Mouse (Mus musculus) gastrocnemius, postnatal 10 days (tissue): Measurements from ENCODE around the gene Dand5. TPM values are rescaled to one million over a fixed set of nuclear protein-coding genes. Genes with fewer than 3 reads are reported as not detected.

Experiments used
- DNase-seq: peaks from one replicate; pipeline ENCODE4 v3.0.0; 2021; ENCODE audit warnings: mixed read lengths
- microRNA-seq, 2 experiments: library from miRNA; unstranded; fragments of <30 nt; microRNA quantifications; one replicate each; pipeline ENCODE4 v1.2.0; 2021
- total RNA-seq, 2 experiments: library from RNA; stranded (reverse); gene quantifications; 2 replicates each; pipeline ENCODE4 v1.2.3; 2021

Dand5 gene
- total RNA-seq, 2 experiments from 2014 or later: 5.8 to 7.3 TPM

GRCm38 (mm10) chr8:84770100-84770953 is 52.3 kb downstream of the Dand5 start:
- no peak for DNase-seq

GRCm38 (mm10) chr8:84769324-84769723 is 53.3 kb downstream of the Dand5 start:
- no peak for DNase-seq

GRCm38 (mm10) chr8:84768343-84769095 is 54.1 kb downstream of the Dand5 start:
- no peak for DNase-seq

GRCm38 (mm10) chr8:84767221-84767620 is 55.4 kb downstream of the Dand5 start:
- no peak for DNase-seq

GRCm38 (mm10) chr8:84766422-84766821 is 56.2 kb downstream of the Dand5 start:
- no peak for DNase-seq

GRCm38 (mm10) chr8:84765629-84766028 is 57.0 kb downstream of the Dand5 start:
- no peak for DNase-seq

Small RNAs within 50 kb of the gene (microRNA-seq; reads per million reads assigned to microRNA genes)
- gene Mir7069: 0.50 to 0.95 reads per million in 2 experiments

Other genes with a start within 250 kb of the Dand5 start
- 10 to 100 TPM; 10.9 to 17.6 TPM for gene Ier2, start 160.0 kb downstream of the Dand5 start, total RNA-seq
- gene Trmt1, start 136.5 kb downstream of the Dand5 start, total RNA-seq: 10 to 100 TPM; 33.7 to 43.9 TPM
- 10 to 100 TPM; 38.2 to 39.1 TPM for gene Nacc1, start 135.0 kb downstream of the Dand5 start, total RNA-seq
- gene Lyl1, start 121.4 kb downstream of the Dand5 start, total RNA-seq: 1 to 10 TPM; 3.3 to 5.4 TPM
- gene G430095P16Rik, start 99.8 kb downstream of the Dand5 start, total RNA-seq: 1 to 10 TPM; 2.2 to 2.8 TPM
- gene Nfix, start 22.5 kb downstream of the Dand5 start, total RNA-seq: 100 to 1,000 TPM; 598 to 734 TPM
- 10 to 100 TPM; 30.3 to 33.4 TPM for gene Gadd45gip1, start 8.7 kb upstream of the Dand5 start, total RNA-seq
- 100 to 1,000 TPM; 124 to 130 TPM for gene Rad23a, start 17.8 kb upstream of the Dand5 start, total RNA-seq
- 100 to 1,000 TPM; 234 to 286 TPM for gene Calr, start 24.1 kb upstream of the Dand5 start, total RNA-seq
- 10 to 100 TPM; 29.7 to 31.4 TPM for gene Farsa, start 34.2 kb upstream of the Dand5 start, total RNA-seq
- 1 to 10 TPM; 4.7 to 5.2 TPM for gene Syce2, start 49.3 kb upstream of the Dand5 start, total RNA-seq
- gene Gcdh, start 71.1 kb upstream of the Dand5 start, total RNA-seq: 10 to 100 TPM; 21.1 to 24.1 TPM
- gene Klf1, start 79.1 kb upstream of the Dand5 start, total RNA-seq: under 1 TPM in 1 of 2 experiments, not detected in 1; 0.84 TPM
- gene Dnase2a, start 85.7 kb upstream of the Dand5 start, total RNA-seq: 1 to 10 TPM; 5.7 to 6.2 TPM
- gene Mast1, start 114.5 kb upstream of the Dand5 start, total RNA-seq: under 1 TPM; 0.20 to 0.45 TPM
- not detected for gene Rtbdn, start 124.2 kb upstream of the Dand5 start, total RNA-seq
- gene Gm49661, start 146.6 kb upstream of the Dand5 start, total RNA-seq: not detected
- gene Prdx2, start 146.8 kb upstream of the Dand5 start, total RNA-seq: 100 to 1,000 TPM; 260 to 267 TPM
- gene Rnaseh2a, start 146.9 kb upstream of the Dand5 start, total RNA-seq: 10 to 100 TPM; 26.7 to 36.8 TPM
- gene Junb, start 155.9 kb upstream of the Dand5 start, total RNA-seq: 1 to 10 TPM; 5.8 to 8.9 TPM
- 1 to 10 TPM; 2.3 to 2.7 TPM for gene Hook2, start 167.8 kb upstream of the Dand5 start, total RNA-seq
- gene Best2, start 191.7 kb upstream of the Dand5 start, total RNA-seq: not detected
- gene Asna1, start 202.5 kb upstream of the Dand5 start, total RNA-seq: 10 to 100 TPM; 47.4 to 47.8 TPM
- gene Trir, start 204.0 kb upstream of the Dand5 start, total RNA-seq: 10 to 100 TPM; 94.0 to 98.0 TPM
- 10 to 100 TPM; 27.7 to 35.6 TPM for gene Tnpo2, start 214.1 kb upstream of the Dand5 start, total RNA-seq
- gene Fbxw9, start 237.2 kb upstream of the Dand5 start, total RNA-seq: 1 to 10 TPM; 5.5 to 7.5 TPM
- not detected for gene Gm5741, start 245.2 kb upstream of the Dand5 start, total RNA-seq
- 10 to 100 TPM; 20.6 to 22.1 TPM for gene Dhps, start 248.9 kb upstream of the Dand5 start, total RNA-seq